Mouse (Mus musculus) cerebellum, adult 2 months (tissue): ENCODE data around the gene Hoxd11. TPM values are rescaled to one million over a fixed set of nuclear protein-coding genes. Genes with fewer than 3 reads are reported as not detected.

Source experiments
- DNase-seq, 2 experiments: peaks; one replicate each; pipeline ENCODE4 v3.0.0; 2021
- H3K27ac ChIP-seq: fragments of 200-500 bp; 2 replicates; pipeline ENCODE4 v1.5.1; 2012; ENCODE audit warnings: low read length, control low read depth, inconsistent platforms; ENCODE audit not compliant: insufficient read depth
- H3K27me3 ChIP-seq: fragments of 200-500 bp; 2 replicates; pipeline ENCODE4 v1.6.1; 2012; ENCODE audit warnings: inconsistent platforms, mild to moderate bottlenecking, low read length, moderate library complexity; ENCODE audit not compliant: control insufficient read depth, insufficient read depth
- H3K4me1 ChIP-seq: fragments of 200-500 bp; 2 replicates; pipeline ENCODE4 v1.6.1; 2011; ENCODE audit warnings: low read length; ENCODE audit not compliant: control insufficient read depth, insufficient read depth
- H3K4me3 ChIP-seq: fragments of 200-500 bp; replicated peaks from 2 replicates; pipeline ENCODE3; 2011; ENCODE audit warnings: mild to moderate bottlenecking, low read depth, low read length, control low read depth; ENCODE audit not compliant: insufficient read depth
- CTCF ChIP-seq: fragments of 200-500 bp; IDR thresholded peaks from 2 replicates; pipeline ENCODE4 v1.5.1; 2011; ENCODE audit warnings: low read depth, mild to moderate bottlenecking, control low read depth, low read length, moderate library complexity, borderline replicate concordance; ENCODE audit not compliant: insufficient read depth
- POLR2A ChIP-seq: fragments of 200-500 bp; IDR thresholded peaks from 2 replicates; pipeline ENCODE4 v1.6.1; 2011; ENCODE audit warnings: low read length, control low read depth, borderline replicate concordance; ENCODE audit not compliant: insufficient read depth
- WGBS: fragments of 180-500 bp; shearing (Covaris S2); methylation state at CpG from one replicate; pipeline ENCODE4 v1.1.7; 2018; 5-methylcytosine and 5-hydroxymethylcytosine counted together
- polyA plus RNA-seq: library from polyadenylated mRNA; depleted of rRNA; stranded (reverse); fragments of >200 nt; gene quantifications from 2 replicates; pipeline ENCODE4 v1.2.3, GENCODE M21; 2012

The Hoxd11 gene
- polyA plus RNA-seq, 1 experiment: not detected

- H3K4me3 ChIP-seq: no peak overlapping the region
- TF ChIP-seq POLR2A (no peak), CTCF (no peak)
- peaks cover 27% of the 10 kb centered on the region for H3K27me3 ChIP-seq
- DNase-seq: no peak
- H3K27ac ChIP-seq: no peak overlapping the region
- no peaks in the 10 kb centered on the region for H3K4me1 ChIP-seq
- WGBS: 8% methylated on average over 5 of the region's 5 CpGs
These were observed 30.4 kb downstream of the Hoxd11 start for GRCm38 (mm10) chr2:74709465-74710419.

GRCm38 (mm10) chr2:74710929-74711543 lies 31.7 kb downstream of the Hoxd11 start:
- Histone ChIP-seq H3K4me3 (no peak overlapping the region), H3K27me3 (peaks cover 17% of the 10 kb centered on the region; the same call in 1 of the 2 replicates), H3K4me1 (no peaks in the 10 kb centered on the region), H3K27ac (no peak overlapping the region)
- TF ChIP-seq CTCF (no peak), POLR2A (no peak)
- DNase-seq: no peak
- WGBS: 2% methylated on average over 16 of the region's 16 CpGs

GRCm38 (mm10) chr2:74711721-74712621 lies 32.6 kb downstream of the Hoxd11 start, which contains the start of the genes Hoxd3 and Hoxd4:
Gene Hoxd3 (plus strand): TSS chr2:74711927.
Gene Hoxd4 (plus strand): TSS chr2:74711929.
- Histone ChIP-seq H3K27me3 (peaks cover 13% of the 10 kb centered on the region; the same call in 1 of the 2 replicates), H3K4me1 (no peaks in the 10 kb centered on the region), H3K4me3 (no peak within 1 kb of the TSS), H3K27ac (no peak within 1 kb of the TSS)
- no peak for DNase-seq
- 3% methylated on average over 65 of the region's 65 CpGs for WGBS
- TF ChIP-seq CTCF: no peak

- no peak overlapping the region for H3K27ac ChIP-seq
- peaks cover 13% of the 10 kb centered on the region; the same call in 1 of the 2 replicates for H3K27me3 ChIP-seq
- 6% methylated on average over 19 of the region's 19 CpGs for WGBS
- no peak for TF ChIP-seq POLR2A
- TF ChIP-seq CTCF: no peak
- no peak overlapping the region for H3K4me3 ChIP-seq
- no peak for DNase-seq
- H3K4me1 ChIP-seq: no peaks in the 10 kb centered on the region
These were observed 34.1 kb downstream of the Hoxd11 start for GRCm38 (mm10) chr2:74713239-74714150.

- Histone ChIP-seq H3K4me1 (no peaks in the 10 kb centered on the region), H3K27ac (no peak overlapping the region), H3K27me3 (peaks cover 13% of the 10 kb centered on the region; the same call in 1 of the 2 replicates), H3K4me3 (no peak overlapping the region)
- 10% methylated on average over 18 of the region's 18 CpGs for WGBS
- TF ChIP-seq POLR2A (no peak), CTCF (no peak)
- DNase-seq: no peak
These were observed 34.9 kb downstream of the Hoxd11 start for GRCm38 (mm10) chr2:74714156-74714789.

- TF ChIP-seq POLR2A (no peak), CTCF (no peak)
- Histone ChIP-seq H3K4me3 (no peak overlapping the region), H3K4me1 (no peaks in the 10 kb centered on the region), H3K27me3 (peaks cover 13% of the 10 kb centered on the region; the same call in 1 of the 2 replicates), H3K27ac (no peak overlapping the region)
- no peak for DNase-seq
- 3% methylated on average over 14 of the region's 14 CpGs for WGBS
These were observed 35.5 kb downstream of the Hoxd11 start for GRCm38 (mm10) chr2:74714881-74715280.
